Mouse (Mus musculus): ENCODE measurements around the gene Syt11. TPM values are rescaled to one million over a fixed set of nuclear protein-coding genes. Genes with fewer than 3 reads are reported as not detected.
A peak's percentile ranks its signal among the peaks of the same experiment; 100 is the strongest.
"Not testable (repeated sequence)": the region's sequence is repeated elsewhere in the genome, so short reads cannot be mapped to it uniquely, and the experiment has no call there.

Syt11 gene
- total RNA-seq, 2 experiments from 2014 or later: 473 to 514 TPM

- Histone ChIP-seq H3K27ac (peak within 1 kb of the TSS; percentile 89), H3K4me3 (peak within 1 kb of the TSS; percentile 82)
- no peak for TF ChIP-seq CTCF (conservative IDR thresholded peaks at IDR 0.05)
- peak; percentile 69 to 78 for DNase-seq (ENCODE audit: low spot score in 2 of 2)
These were observed 58.4 kb downstream of the Syt11 start, which contains the start of gene Rit1 for GRCm38 (mm10) chr3:88716399-88717197. Rit1 (plus strand) TSS chr3:88716838.

- not testable (repeated sequence) for DNase-seq (ENCODE audit: low spot score in 2 of 2)
These were observed 59.2 kb downstream of the Syt11 start for GRCm38 (mm10) chr3:88715716-88716115.

DNA sequence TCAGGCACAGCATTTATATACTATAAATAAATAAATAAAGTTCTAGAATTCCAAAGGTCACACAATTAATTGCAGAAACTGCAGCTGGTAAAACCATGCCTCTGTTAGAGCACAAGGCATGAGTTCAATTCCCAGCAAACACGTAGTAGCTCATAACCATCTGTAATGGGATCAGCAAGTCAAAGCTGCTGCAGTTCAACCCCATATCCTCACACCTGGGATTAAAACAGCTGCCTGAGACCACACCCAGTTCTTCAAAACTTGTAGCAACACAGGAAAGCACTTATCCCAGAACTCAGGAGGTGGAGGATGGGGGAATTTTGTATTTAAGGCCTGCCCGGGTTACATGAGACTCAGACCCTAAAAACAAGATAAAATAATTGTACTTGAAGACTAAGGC, 60.2 kb downstream of the Syt11 start:
- no peak overlapping the region for H3K27ac ChIP-seq
- TF ChIP-seq CTCF (conservative IDR thresholded peaks at IDR 0.05): no peak
- no peak overlapping the region for H3K4me3 ChIP-seq
- DNase-seq (ENCODE audit: low spot score in 2 of 2): no peak

More at GRCm38 (mm10) chr3:88715716-88716115, 59.2 kb downstream of the Syt11 start:
- H3K4me3 ChIP-seq, H3K27ac ChIP-seq: not testable (repeated sequence)

DNA sequence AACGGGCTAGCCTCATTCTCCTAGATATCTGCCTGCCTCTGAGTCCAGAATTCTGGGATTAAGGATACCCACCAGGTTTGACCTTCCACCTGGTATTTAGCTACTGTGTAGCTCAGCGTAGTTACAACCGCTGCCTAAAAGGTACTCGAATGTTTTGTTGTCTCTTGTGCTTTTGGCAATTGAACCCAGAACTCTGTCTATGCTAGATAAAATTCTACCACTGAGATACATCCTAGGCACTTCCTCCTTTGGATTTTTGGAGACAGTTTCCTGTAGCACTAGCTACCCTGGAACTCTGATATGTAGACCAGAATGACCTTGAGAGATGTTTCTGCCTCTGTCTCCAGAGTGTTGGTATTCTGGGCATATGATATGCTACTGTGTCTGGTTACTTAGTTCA, 61.3 kb downstream of the Syt11 start:
- no peak for DNase-seq (ENCODE audit: low spot score in 2 of 2)
- H3K4me3 ChIP-seq: no peak overlapping the region
- TF ChIP-seq CTCF (conservative IDR thresholded peaks at IDR 0.05): no peak
- H3K27ac ChIP-seq: no peak overlapping the region

GRCm38 (mm10) chr3:88701222-88701621, 73.7 kb downstream of the Syt11 start:
- no peak for TF ChIP-seq CTCF (conservative IDR thresholded peaks at IDR 0.05)
- no peak for DNase-seq (ENCODE audit: low spot score in 2 of 2)
- Histone ChIP-seq H3K4me3 (no peak overlapping the region), H3K27ac (no peak overlapping the region; the same call in 1 of the 2 replicates)

DNA sequence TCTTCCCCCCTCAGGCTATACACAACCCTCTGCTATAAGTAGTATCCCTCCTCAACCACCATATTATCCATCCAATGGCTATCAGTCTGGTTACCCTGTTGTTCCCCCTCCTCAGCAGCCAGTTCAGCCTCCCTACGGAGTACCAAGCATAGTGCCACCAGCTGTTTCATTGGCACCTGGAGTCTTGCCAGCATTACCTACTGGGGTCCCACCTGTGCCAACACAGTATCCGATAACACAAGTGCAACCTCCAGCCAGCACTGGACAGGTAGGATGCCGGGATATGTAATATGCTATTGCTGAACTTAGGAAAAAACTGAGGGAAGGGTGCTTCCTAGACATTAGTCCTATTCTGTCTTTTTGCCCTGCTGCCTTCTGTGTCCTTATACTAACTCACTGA, 74.7 kb downstream of the Syt11 start:
- Histone ChIP-seq H3K27ac (no peak overlapping the region), H3K4me3 (no peak overlapping the region)
- no peak for DNase-seq (ENCODE audit: low spot score in 2 of 2)
- TF ChIP-seq CTCF (conservative IDR thresholded peaks at IDR 0.05): no peak

GRCm38 (mm10) chr3:88698834-88699233, 76.1 kb downstream of the Syt11 start:
- no peak overlapping the region for H3K4me3 ChIP-seq
- no peak for DNase-seq (ENCODE audit: low spot score in 2 of 2)
- TF ChIP-seq CTCF (conservative IDR thresholded peaks at IDR 0.05): no peak
- H3K27ac ChIP-seq: no peak overlapping the region

- no peak for DNase-seq (ENCODE audit: low spot score in 2 of 2)
- TF ChIP-seq CTCF (conservative IDR thresholded peaks at IDR 0.05): no peak
- no peak overlapping the region for H3K4me3 ChIP-seq
- H3K27ac ChIP-seq: no peak overlapping the region
These were observed 76.9 kb downstream of the Syt11 start for GRCm38 (mm10) chr3:88698051-88698450.

- no peak for DNase-seq (ENCODE audit: low spot score in 2 of 2)
- TF ChIP-seq CTCF (conservative IDR thresholded peaks at IDR 0.05): peak; percentile 51
- H3K4me3 ChIP-seq: no peak overlapping the region
- no peak overlapping the region for H3K27ac ChIP-seq
These were observed 79.4 kb downstream of the Syt11 start for GRCm38 (mm10) chr3:88695545-88695944.

Other genes with a start within 250 kb of the Syt11 start
- 1 to 10 TPM; 2.8 to 3.7 TPM for gene Mex3a, start 242.8 kb downstream of the Syt11 start, total RNA-seq (2021)
- gene Rab25, start 226.9 kb downstream of the Syt11 start, total RNA-seq (2021): not detected
- gene Lamtor2, start 222.1 kb downstream of the Syt11 start, total RNA-seq (2021): 100 to 1,000 TPM in 1 of 2 experiments, 10 to 100 TPM in 1; 96.0 to 106 TPM
- 100 to 1,000 TPM; 110 to 116 TPM for gene Ubqln4, start 221.4 kb downstream of the Syt11 start, total RNA-seq (2021)
- gene Ssr2, start 199.3 kb downstream of the Syt11 start, total RNA-seq (2021): 10 to 100 TPM; 86.8 to 91.6 TPM
- 100 to 1,000 TPM; 268 to 283 TPM for gene Arhgef2, start 169.2 kb downstream of the Syt11 start, total RNA-seq (2021)
- gene Rxfp4, start 122.0 kb downstream of the Syt11 start, total RNA-seq (2021): not detected
- 10 to 100 TPM; 55.1 to 55.5 TPM for gene Khdc4, start 89.4 kb downstream of the Syt11 start, total RNA-seq (2021)
- 10 to 100 TPM; 40.8 to 44.2 TPM for gene Rit1, start 58.3 kb downstream of the Syt11 start, total RNA-seq (2021)
- 10 to 100 TPM; 45.0 to 49.7 TPM for gene Gon4l, start 60.1 kb upstream of the Syt11 start, total RNA-seq (2021)
- 10 to 100 TPM; 22.5 to 25.0 TPM for gene Msto1, start 138.8 kb upstream of the Syt11 start, total RNA-seq (2021)
- gene Ash1l, start 175.5 kb upstream of the Syt11 start, total RNA-seq (2021): 10 to 100 TPM; 88.9 to 94.5 TPM
- gene Dap3, start 176.0 kb upstream of the Syt11 start, total RNA-seq (2021): 100 to 1,000 TPM; 107 to 108 TPM